ENCODE assay signal across 19 mouse cellular contexts in genomic region chr15:26377355-26377754, GRCm38 (mm10).
"Had no signal": no experiment of that assay in that cellular context is flagged by ENCODE, and none has a peak within 500 bp of the region (broad histone marks: within the 10 kb centered on the region; RNA-seq: fewer than 3 reads in every experiment).

No protein-coding gene starts in this region.

- DNase-seq: kidney, adult 11 months; kidney, adult 8-10 months; kidney, postnatal 10 days; kidney, postnatal 36 days; layer of hippocampus, postnatal 36 days; lung, embryonic 14.5 days; right cerebral cortex, adult 18-20 months; right cerebral cortex, postnatal 14 days; right cerebral cortex, postnatal 4 days; thymus, postnatal 25 days had no signal

- H3K36me3 ChIP-seq: kidney, embryonic 15.5 days; midbrain, embryonic 10.5 days; midbrain, embryonic 13.5 days; neural tube, embryonic 12.5 days; neural tube, embryonic 15.5 days had no signal

- H3K9ac ChIP-seq: kidney, embryonic 15.5 days; liver, embryonic 14.5 days; lung, embryonic 14.5 days; midbrain, embryonic 13.5 days; neural tube, embryonic 12.5 days; neural tube, embryonic 15.5 days had no signal

- H3K4me1 ChIP-seq: kidney, embryonic 15.5 days; midbrain, embryonic 10.5 days; midbrain, embryonic 13.5 days; neural tube, embryonic 12.5 days; neural tube, embryonic 15.5 days had no signal

- H3K4me2 ChIP-seq: kidney, embryonic 15.5 days; lung, embryonic 14.5 days; midbrain, embryonic 13.5 days; neural tube, embryonic 12.5 days; neural tube, embryonic 15.5 days had no signal

- H3K27ac ChIP-seq: kidney, embryonic 15.5 days; left cerebral cortex, adult 2 months; liver, embryonic 14.5 days; macrophage; midbrain, embryonic 10.5 days; midbrain, embryonic 13.5 days; neural tube, embryonic 12.5 days; neural tube, embryonic 15.5 days had no signal

- H3K9me3 ChIP-seq: kidney, embryonic 15.5 days; midbrain, embryonic 10.5 days; midbrain, embryonic 13.5 days; neural tube, embryonic 12.5 days; neural tube, embryonic 15.5 days had no signal

- ATAC-seq: lung, postnatal 0 days; midbrain, embryonic 13.5 days had no signal

- H3K4me3 ChIP-seq: kidney, embryonic 15.5 days; left cerebral cortex, adult 2 months; midbrain, embryonic 10.5 days; midbrain, embryonic 13.5 days; neural tube, embryonic 12.5 days; neural tube, embryonic 15.5 days had no signal

- H3K27me3 ChIP-seq: kidney, embryonic 15.5 days; midbrain, embryonic 13.5 days; neural tube, embryonic 12.5 days; neural tube, embryonic 15.5 days had no signal
